20 mouse cellular contexts compared by ENCODE assay signal in genomic region chr4:121007006-121007405, GRCm38 (mm10).
"Had no signal": no experiment of that assay in that cellular context is flagged by ENCODE, and none has a peak within 500 bp of the region (broad histone marks: within the 10 kb centered on the region; RNA-seq: fewer than 3 reads in every experiment).

No protein-coding gene starts in this region.

- DNase-seq: kidney, adult 18-20 months; kidney, adult 9 months; kidney, postnatal 14 days; kidney, postnatal 4 days; layer of hippocampus, postnatal 36 days; lung, postnatal 10 days; lung, postnatal 36 days; right cerebral cortex, adult 18-20 months; right cerebral cortex, postnatal 14 days; right cerebral cortex, postnatal 4 days; thymus, adult 18-20 months; thymus, postnatal 14 days; thymus, postnatal 4 days had no signal

- ATAC-seq: intestine, embryonic 16.5 days; midbrain, embryonic 13.5 days had no signal

- H3K36me3 ChIP-seq: lung, embryonic 15.5 days; midbrain, embryonic 10.5 days; midbrain, embryonic 13.5 days had no signal

- H3K9ac ChIP-seq: liver, embryonic 14.5 days; lung, embryonic 15.5 days; midbrain, embryonic 13.5 days had no signal

- H3K27me3 ChIP-seq: lung, embryonic 15.5 days; megakaryocyte, embryonic 14.5 days had no signal

- H3K4me2 ChIP-seq: lung, embryonic 15.5 days; midbrain, embryonic 13.5 days had no signal

- H3K27ac ChIP-seq: left cerebral cortex, adult 2 months; liver, embryonic 14.5 days; lung, embryonic 15.5 days; midbrain, embryonic 10.5 days; midbrain, embryonic 13.5 days had no signal

- H3K9me3 ChIP-seq: lung, embryonic 15.5 days; megakaryocyte, embryonic 14.5 days; midbrain, embryonic 10.5 days; midbrain, embryonic 13.5 days had no signal

- H3K4me3 ChIP-seq: left cerebral cortex, adult 2 months; lung, embryonic 15.5 days; midbrain, embryonic 10.5 days; midbrain, embryonic 13.5 days had no signal
